Mouse (Mus musculus) NIH3T3 (cell line): Measurements from ENCODE around the gene Tarsl2.

Experiments used
- DNase-seq: peaks from one replicate; pipeline ENCODE4 v3.0.0-alpha.2; 2012; ENCODE audit warnings: low read depth

Tarsl2 gene

GRCm38 (mm10) chr7:65657490-65658120, 12.9 kb downstream of the Tarsl2 start:
- no peak for DNase-seq

- no peak for DNase-seq
Observed at GRCm38 (mm10) chr7:65663225-65663790, 18.6 kb downstream of the Tarsl2 start.

DNA sequence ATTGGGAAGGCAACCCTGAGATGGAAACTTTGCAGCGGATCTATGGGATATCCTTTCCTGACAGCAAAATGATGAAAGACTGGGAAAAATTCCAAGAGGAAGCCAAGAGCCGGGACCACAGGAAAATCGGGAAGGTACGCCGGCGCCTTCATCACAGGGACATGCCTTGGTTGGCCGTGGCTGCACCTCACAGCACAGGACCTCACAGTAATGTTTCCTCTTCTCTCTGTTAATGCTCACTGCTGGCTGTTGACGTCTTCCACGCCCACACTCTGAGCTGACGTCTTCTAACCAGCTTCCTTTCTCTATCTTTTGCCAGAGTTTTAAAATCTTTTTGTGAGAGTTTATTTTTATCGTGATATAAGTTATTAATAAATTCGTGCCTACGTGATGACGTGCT, 19.2 kb downstream of the Tarsl2 start:
- DNase-seq: no peak

- no peak for DNase-seq
Observed at GRCm38 (mm10) chr7:65667491-65667890, 22.8 kb downstream of the Tarsl2 start.

GRCm38 (mm10) chr7:65678050-65678449, 33.4 kb downstream of the Tarsl2 start:
- DNase-seq: no peak

GRCm38 (mm10) chr7:65678900-65679595, 34.4 kb downstream of the Tarsl2 start:
- DNase-seq: no peak

DNA sequence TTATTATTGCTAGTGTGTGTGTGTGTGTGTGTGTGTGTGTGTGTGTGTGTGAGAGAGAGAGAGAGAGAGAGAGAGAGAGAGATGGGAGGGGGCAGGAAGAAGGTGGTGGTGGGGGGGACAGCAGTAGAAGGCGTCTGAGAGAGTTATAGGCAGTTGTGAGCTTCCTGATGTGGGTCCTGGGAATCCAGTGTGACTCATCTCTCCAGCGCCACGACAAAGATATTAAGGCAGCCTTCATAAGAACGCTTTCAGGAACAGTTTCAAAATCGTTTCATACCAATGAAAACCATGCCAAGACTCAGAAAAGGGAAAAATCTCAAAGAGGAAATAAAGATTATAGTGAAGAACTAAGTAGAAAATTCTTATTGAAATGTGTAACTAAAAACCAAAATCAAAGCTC, 36.5 kb downstream of the Tarsl2 start:
- peak; percentile 55 for DNase-seq

- DNase-seq: no peak
Observed at GRCm38 (mm10) chr7:65684256-65684835, 39.6 kb downstream of the Tarsl2 start.

DNA sequence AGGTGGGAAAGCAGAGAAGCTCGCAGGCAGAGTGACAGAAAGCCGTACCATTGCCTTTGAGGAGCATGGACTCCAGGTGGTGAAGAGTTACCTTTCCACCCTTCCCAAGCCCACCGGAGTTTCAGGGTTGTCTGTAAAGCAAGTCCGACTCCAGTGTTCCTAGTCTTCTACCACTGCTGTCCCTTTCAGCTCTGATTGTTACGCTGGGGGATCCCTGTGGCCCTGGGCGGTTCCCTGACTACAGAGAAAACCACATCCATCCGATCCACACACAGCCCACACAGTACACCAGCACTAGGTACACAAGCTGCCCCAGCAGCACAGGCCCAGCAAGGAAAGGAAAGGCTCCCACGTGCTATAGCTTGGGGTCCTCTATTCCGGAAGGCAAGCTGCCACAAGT, 42.0 kb downstream of the Tarsl2 start:
- DNase-seq: no peak

DNA sequence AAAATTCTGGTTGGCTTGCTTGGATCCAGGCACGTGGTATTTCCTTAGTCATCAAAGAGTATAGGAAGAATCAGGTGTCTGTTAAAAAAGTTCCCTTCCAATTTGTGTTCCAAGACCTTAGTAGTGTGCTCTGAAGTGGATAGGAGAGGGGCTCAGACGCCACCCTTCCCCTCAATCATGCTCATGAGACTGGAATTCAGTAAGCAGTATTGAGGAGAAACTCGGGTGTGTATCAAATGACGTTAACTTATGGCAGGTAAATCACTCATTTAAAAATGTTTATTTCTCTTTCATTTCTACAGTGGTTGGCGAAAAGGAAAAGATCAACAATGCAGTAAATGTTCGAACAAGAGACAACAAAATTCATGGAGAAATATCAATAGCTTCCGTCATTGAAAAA, 46.2 kb downstream of the Tarsl2 start, which contains the start of gene Tm2d3:
Gene Tm2d3 (plus strand): TSS at position 301 of the 400 bp plus-strand sequence.
- no peak for DNase-seq

- DNase-seq: no peak
Observed at GRCm38 (mm10) chr7:65691929-65692605, 47.4 kb downstream of the Tarsl2 start.

DNA sequence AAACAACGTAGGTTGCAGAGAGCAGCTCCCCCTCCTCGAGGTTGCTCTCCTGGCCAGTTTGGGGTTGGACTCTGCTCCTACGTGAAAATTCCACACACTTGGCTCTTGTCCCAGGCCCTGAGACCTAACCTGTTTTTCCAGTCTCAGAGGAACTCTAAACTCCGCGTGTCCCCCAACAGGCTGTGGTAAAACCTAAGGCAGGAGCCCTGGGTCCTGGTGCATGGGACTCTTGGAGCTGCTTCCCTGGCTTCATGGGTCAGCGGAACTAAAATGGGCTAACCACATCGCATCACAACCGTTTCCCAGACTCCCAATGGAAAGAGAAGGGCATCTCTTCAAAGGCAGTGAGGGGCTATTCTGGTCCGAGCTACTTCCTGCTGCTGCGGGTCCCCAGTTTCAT, 48.2 kb downstream of the Tarsl2 start:
- no peak for DNase-seq

- DNase-seq: peak; percentile 90
Observed at GRCm38 (mm10) chr7:65693301-65693821, 48.7 kb downstream of the Tarsl2 start.

- DNase-seq: peak; percentile 49
Observed at GRCm38 (mm10) chr7:65696450-65696849, 51.8 kb downstream of the Tarsl2 start.

DNA sequence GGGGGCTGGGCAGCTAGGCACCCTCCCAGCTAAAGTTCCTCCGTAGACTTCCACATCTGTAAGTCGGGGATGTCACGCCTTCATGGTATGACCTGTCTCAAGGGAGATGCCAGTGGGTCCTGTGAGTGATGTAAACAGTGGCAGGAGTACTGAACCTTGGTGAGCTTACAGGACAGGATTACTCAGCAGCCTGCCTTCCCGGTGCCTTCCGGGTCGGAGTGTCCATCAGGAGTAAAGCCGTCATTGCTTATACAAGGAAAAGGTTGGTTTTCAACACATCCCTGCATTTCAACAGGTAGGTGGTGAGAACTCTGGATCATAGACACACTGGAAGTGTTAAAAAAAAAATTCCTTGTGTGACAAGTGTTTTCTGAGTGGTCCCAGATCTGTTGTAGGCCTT, 57.4 kb downstream of the Tarsl2 start:
- DNase-seq: no peak

DNA sequence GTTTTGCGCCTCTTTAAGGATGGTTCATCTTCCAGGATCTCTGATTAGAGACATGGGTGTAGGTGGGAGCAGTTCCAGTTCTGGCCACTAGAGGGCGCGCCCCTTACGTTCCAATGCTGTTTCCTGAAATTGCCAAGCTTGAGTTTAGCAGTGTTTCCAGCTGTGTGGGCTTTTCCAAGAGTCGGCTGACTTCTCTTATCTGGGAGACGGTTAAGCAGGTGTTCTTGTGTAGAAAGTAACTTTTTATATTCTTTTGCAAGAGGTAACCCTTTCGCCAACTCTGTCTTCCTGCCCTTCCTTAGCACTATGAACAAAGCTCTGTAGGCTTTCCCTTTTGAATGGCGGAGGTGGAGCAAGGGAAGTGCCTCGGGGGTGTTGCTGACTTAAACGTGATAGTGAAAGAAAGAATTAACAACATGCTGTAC, 60.1 kb downstream of the Tarsl2 start:
- DNase-seq: peak; percentile 88

DNA sequence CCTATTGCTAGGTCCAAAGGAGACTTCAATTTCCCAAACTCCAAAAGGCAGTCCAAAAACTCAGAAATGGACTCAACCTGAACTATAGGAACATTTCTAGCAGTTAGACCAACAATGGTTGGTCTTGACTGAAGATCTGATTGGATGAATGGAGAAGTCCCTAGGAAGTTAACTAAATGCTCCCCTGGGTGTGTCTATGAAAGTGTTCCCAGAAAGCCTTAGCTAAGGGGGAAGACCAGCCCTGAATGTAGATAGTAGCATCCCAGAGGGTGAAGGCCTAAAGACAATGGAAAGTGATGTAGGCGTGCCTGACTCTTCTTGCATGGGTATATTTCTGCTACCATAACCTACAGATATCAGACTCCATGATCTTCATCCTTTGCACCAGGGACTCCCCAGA, 63.8 kb downstream of the Tarsl2 start:
- no peak for DNase-seq

- no peak for DNase-seq
Observed at GRCm38 (mm10) chr7:65710301-65710700, 65.6 kb downstream of the Tarsl2 start.

GRCm38 (mm10) chr7:65713782-65714181, 69.1 kb downstream of the Tarsl2 start:
- no peak for DNase-seq

- DNase-seq: peak; percentile 72
Observed at GRCm38 (mm10) chr7:65714304-65714703, 69.6 kb downstream of the Tarsl2 start.

- DNase-seq: peak; percentile 14
Observed at GRCm38 (mm10) chr7:65734024-65734423, 89.3 kb downstream of the Tarsl2 start.

DNA sequence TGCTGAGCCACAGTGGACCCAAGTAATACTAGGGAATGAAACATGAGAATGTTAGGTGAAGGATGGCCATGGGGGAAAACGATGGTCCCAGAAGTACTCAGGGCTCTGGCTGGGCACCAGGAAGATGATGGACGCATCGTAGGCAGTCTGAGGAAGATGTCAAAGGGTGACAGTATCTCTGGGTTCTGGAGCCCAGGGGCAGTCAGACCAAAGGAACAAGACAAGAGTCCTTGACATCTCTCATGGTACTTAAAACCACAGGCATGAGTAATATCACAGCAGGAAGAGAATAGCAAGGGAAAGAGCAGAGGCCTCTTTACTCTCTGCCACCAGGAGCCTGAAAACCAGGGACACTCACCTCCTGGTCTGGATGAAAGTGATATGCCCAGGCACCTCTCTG, 90.6 kb downstream of the Tarsl2 start:
- no peak for DNase-seq
